ENCODE assay signal across 8 mouse cellular contexts in the genomic region with DNA sequence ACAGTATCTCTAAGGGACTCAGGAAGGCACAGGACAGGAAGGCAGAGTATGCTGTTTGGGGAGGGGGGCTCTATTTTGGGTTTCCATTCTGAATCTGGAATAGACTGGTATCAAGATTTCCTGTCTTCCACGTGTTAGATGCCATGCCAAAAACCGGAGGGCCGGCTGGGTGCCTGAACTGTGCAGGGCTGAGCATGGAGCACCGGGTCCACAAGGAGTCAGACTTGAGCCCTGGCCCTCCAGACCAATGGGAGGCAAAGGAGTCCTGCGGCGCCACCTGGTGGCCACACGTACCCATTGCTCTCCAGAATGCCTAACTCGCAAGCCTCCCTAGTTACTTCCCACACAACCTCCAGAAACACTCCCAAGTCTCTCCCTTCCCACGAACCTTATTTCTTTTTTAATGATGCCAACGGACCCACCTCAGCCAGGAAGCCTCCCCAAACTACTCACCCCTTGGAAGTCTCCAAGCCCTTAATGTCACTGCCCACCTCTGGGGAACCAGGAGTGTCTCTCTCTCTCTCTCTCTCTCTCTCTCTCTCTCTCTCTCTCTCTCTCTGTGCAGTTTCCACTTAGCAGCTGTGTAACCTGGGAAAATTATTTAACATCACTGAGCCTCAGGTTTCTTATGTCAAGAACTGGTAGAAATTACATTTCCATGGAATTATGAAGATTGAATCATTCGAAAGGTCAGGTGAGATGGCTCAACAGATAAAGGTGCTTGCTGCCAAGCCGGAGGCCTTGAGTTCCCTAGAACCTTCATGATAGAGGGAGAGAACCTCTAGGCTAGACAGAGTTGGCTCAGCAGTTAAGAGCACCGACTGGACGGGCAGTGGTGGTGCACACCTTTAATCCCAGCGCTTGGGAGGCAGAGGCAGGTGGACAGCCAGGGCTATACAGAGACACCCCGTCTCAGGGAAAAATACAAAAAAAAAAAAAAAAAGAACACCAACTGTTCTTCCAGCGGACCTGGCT. TPM values are rescaled to one million over a fixed set of nuclear protein-coding genes. Genes with fewer than 3 reads are reported as not detected.
A peak's percentile ranks its signal among the peaks of the same experiment; 100 is the strongest.
DNase-seq lines count a peak whose midpoint lies in the region; ATAC-seq and TF ChIP-seq lines count a peak whose summit lies in the region.

No protein-coding gene starts in this region.

- peaks cover 6% of the 10 kb centered on the region for H3K36me3 ChIP-seq in C2C12 (ENCODE audit: control insufficient read depth, insufficient read depth)
- peaks cover 28% of the 10 kb centered on the region for H3K36me3 ChIP-seq in heart, embryonic 13.5 days
- H3K36me3 ChIP-seq in kidney, postnatal 0 days (ENCODE audit: insufficient read depth, low read length): no peaks in the 10 kb centered on the region
- no peaks in the 10 kb centered on the region for H3K36me3 ChIP-seq in liver, embryonic 14.5 days (replicated peaks; ENCODE audit: control insufficient read depth, insufficient read depth, low read depth)
- H3K36me3 ChIP-seq in neural tube, embryonic 11.5 days (ENCODE audit: control insufficient read depth, insufficient read depth, low read length): peaks cover 2% of the 10 kb centered on the region; the same call in 1 of the 2 replicates
- peaks cover 6% of the 10 kb centered on the region; the same call in 1 of the 2 replicates for H3K36me3 ChIP-seq in stomach, embryonic 16.5 days (ENCODE audit: control insufficient read depth, insufficient read depth, low read length)

- H3K9ac ChIP-seq in heart, embryonic 13.5 days: peak overlapping the region; percentile 67
- no peak overlapping the region for H3K9ac ChIP-seq in kidney, postnatal 0 days (ENCODE audit: low read depth, low read length)
- H3K9ac ChIP-seq in liver, embryonic 14.5 days (replicated peaks): no peak overlapping the region
- no peak overlapping the region for H3K9ac ChIP-seq in neural tube, embryonic 11.5 days (ENCODE audit: low read length)
- H3K9ac ChIP-seq in stomach, embryonic 16.5 days (ENCODE audit: low read length): no peak overlapping the region

- peak; percentile 96 for DNase-seq in kidney, postnatal 0 days (ENCODE audit: low spot score)
- peak; percentile 76 for DNase-seq in liver, embryonic 14.5 days (ENCODE audit: low read depth in 3 of 3, low spot score in 3 of 3)
- peak; percentile 92 for DNase-seq in neural tube, embryonic 11.5 days (ENCODE audit: low spot score)

- H3K79me2 ChIP-seq in C2C12 (ENCODE audit: control insufficient read depth, insufficient read depth): peaks cover 47% of the 10 kb centered on the region

- no peak overlapping the region for H3ac ChIP-seq in C2C12 (ENCODE audit: control insufficient read depth, insufficient read length, low read depth)

- peak; percentile 85 for ATAC-seq in erythroblast, adult 5-6 weeks (replicated peaks; ENCODE audit: low FRiP score, poor library complexity, severe bottlenecking)
- ATAC-seq in heart, embryonic 13.5 days (ENCODE audit: extremely low read depth, insufficient number of reproducible peaks, low FRiP score, low TSS enrichment): peak; percentile 53
- peak; percentile 83 for ATAC-seq in kidney, postnatal 0 days (replicated peaks; ENCODE audit: low FRiP score, low read depth)
- peak; percentile 69 for ATAC-seq in liver, embryonic 14.5 days (ENCODE audit: insufficient read depth)
- peak; percentile 74 for ATAC-seq in neural tube, embryonic 11.5 days (ENCODE audit: insufficient read depth, low FRiP score, low TSS enrichment)
- ATAC-seq in stomach, embryonic 16.5 days (ENCODE audit: insufficient read depth, low FRiP score): peak; percentile 84

- H3K27ac ChIP-seq in bone marrow macrophage, adult 2 months (ENCODE audit: insufficient read depth, low read depth, low read length): no peak overlapping the region
- no peak overlapping the region for H3K27ac ChIP-seq in heart, embryonic 13.5 days (replicated peaks)
- H3K27ac ChIP-seq in kidney, postnatal 0 days: no peak overlapping the region
- H3K27ac ChIP-seq in liver, embryonic 14.5 days: no peak overlapping the region
- H3K27ac ChIP-seq in neural tube, embryonic 11.5 days (ENCODE audit: low read depth, low read length): no peak overlapping the region
- no peak overlapping the region for H3K27ac ChIP-seq in stomach, embryonic 16.5 days (ENCODE audit: low read length)

- peak; percentile 99 for TF ChIP-seq CTCF in C2C12 (IDR thresholded peaks at IDR 0.05; ENCODE audit: control insufficient read depth, insufficient read depth, insufficient read length)
- TF ChIP-seq CTCF in bone marrow macrophage, adult 2 months (IDR thresholded peaks at IDR 0.05; ENCODE audit: low read depth, low read length): peak; percentile 96
- peak; percentile 100 for TF ChIP-seq CTCF in kidney, postnatal 0 days (IDR thresholded peaks at IDR 0.05; ENCODE audit: low read depth)
- TF ChIP-seq CTCF in liver, embryonic 14.5 days (IDR thresholded peaks at IDR 0.05; ENCODE audit: low read depth): peak; percentile 100

- H3K4me1 ChIP-seq in bone marrow macrophage, adult 2 months (ENCODE audit: control insufficient read depth, insufficient read depth, low read length): peaks cover 13% of the 10 kb centered on the region
- peaks cover 54% of the 10 kb centered on the region for H3K4me1 ChIP-seq in heart, embryonic 13.5 days
- peaks cover 24% of the 10 kb centered on the region for H3K4me1 ChIP-seq in kidney, postnatal 0 days (replicated peaks; ENCODE audit: insufficient read depth, low read length)
- peaks cover 2 to 8% of the 10 kb centered on the region in 2 experiments; a peak in 2 of 4 replicates for H3K4me1 ChIP-seq in liver, embryonic 14.5 days (replicated peaks; ENCODE audit: control insufficient read depth in 2 of 2, insufficient read depth in 2 of 2, low read length in 1 of 2)
- H3K4me1 ChIP-seq in neural tube, embryonic 11.5 days (ENCODE audit: control insufficient read depth, insufficient read depth, low read length): peaks cover 21% of the 10 kb centered on the region
- peaks cover 37% of the 10 kb centered on the region for H3K4me1 ChIP-seq in stomach, embryonic 16.5 days (ENCODE audit: control insufficient read depth, insufficient read depth, low read length)

- no peak for TF ChIP-seq EP300 in liver, embryonic 14.5 days (IDR thresholded peaks at IDR 0.05; ENCODE audit: low read depth)

- no peaks in the 10 kb centered on the region for H3K27me3 ChIP-seq in C2C12 (ENCODE audit: control insufficient read depth, insufficient read depth, insufficient read length)
- H3K27me3 ChIP-seq in heart, embryonic 13.5 days (replicated peaks): no peaks in the 10 kb centered on the region
- no peaks in the 10 kb centered on the region for H3K27me3 ChIP-seq in kidney, postnatal 0 days (ENCODE audit: insufficient read depth, low read length)
- H3K27me3 ChIP-seq in liver, embryonic 14.5 days (ENCODE audit: control insufficient read depth, insufficient read depth, low read length): no peaks in the 10 kb centered on the region
- no peaks in the 10 kb centered on the region for H3K27me3 ChIP-seq in neural tube, embryonic 11.5 days (ENCODE audit: control insufficient read depth, insufficient read depth, low read length)
- no peaks in the 10 kb centered on the region for H3K27me3 ChIP-seq in stomach, embryonic 16.5 days (ENCODE audit: control insufficient read depth, insufficient read depth, low read length)

- H3K9me3 ChIP-seq in heart, embryonic 13.5 days: no peaks in the 10 kb centered on the region
- no peaks in the 10 kb centered on the region for H3K9me3 ChIP-seq in kidney, postnatal 0 days (replicated peaks; ENCODE audit: low read length)
- H3K9me3 ChIP-seq in liver, embryonic 14.5 days (ENCODE audit: control insufficient read depth, low read length): no peaks in the 10 kb centered on the region
- H3K9me3 ChIP-seq in neural tube, embryonic 11.5 days (ENCODE audit: control insufficient read depth, low read length): no peaks in the 10 kb centered on the region
- no peaks in the 10 kb centered on the region for H3K9me3 ChIP-seq in stomach, embryonic 16.5 days (replicated peaks; ENCODE audit: control insufficient read depth, low read length)

- TF ChIP-seq POLR2A in bone marrow macrophage, adult 2 months (IDR thresholded peaks at IDR 0.05; ENCODE audit: borderline replicate concordance, low read depth, low read length): no peak

- H3K4me3 ChIP-seq in C2C12 (ENCODE audit: insufficient read depth, poor library complexity, severe bottlenecking): no peak overlapping the region
- no peak overlapping the region for H3K4me3 ChIP-seq in bone marrow macrophage, adult 2 months (ENCODE audit: insufficient read depth, low read length)
- H3K4me3 ChIP-seq in heart, embryonic 13.5 days: no peak overlapping the region
- H3K4me3 ChIP-seq in kidney, postnatal 0 days (replicated peaks; ENCODE audit: low read depth, low read length): no peak overlapping the region
- no peak overlapping the region for H3K4me3 ChIP-seq in liver, embryonic 14.5 days (ENCODE audit: insufficient read depth in 1 of 2, low read depth in 2 of 2, low read length in 2 of 2)
- no peak overlapping the region for H3K4me3 ChIP-seq in neural tube, embryonic 11.5 days (ENCODE audit: low read depth, low read length)
- H3K4me3 ChIP-seq in stomach, embryonic 16.5 days (replicated peaks; ENCODE audit: low read length): no peak overlapping the region

- 33% methylated on average over 17 of the region's 17 CpGs for WGBS in heart, embryonic 13.5 days
- 31% methylated on average over 17 of the region's 17 CpGs for WGBS in kidney, postnatal 0 days
- WGBS in liver, embryonic 14.5 days (ENCODE audit: insufficient replicate concordance): 29% methylated on average over 17 of the region's 17 CpGs
- 38% methylated on average over 17 of the region's 17 CpGs for WGBS in neural tube, embryonic 11.5 days
- 30% methylated on average over 17 of the region's 17 CpGs for WGBS in stomach, embryonic 16.5 days

- peaks cover 9% of the 10 kb centered on the region for H3K79me3 ChIP-seq in C2C12 (ENCODE audit: low read depth)

- H3K4me2 ChIP-seq in heart, embryonic 13.5 days: peak overlapping the region; percentile 46
- no peak overlapping the region for H3K4me2 ChIP-seq in kidney, postnatal 0 days (ENCODE audit: low read length)
- no peak overlapping the region for H3K4me2 ChIP-seq in liver, embryonic 14.5 days (ENCODE audit: low read depth)
- H3K4me2 ChIP-seq in neural tube, embryonic 11.5 days (ENCODE audit: low read depth): peak overlapping the region; percentile 22; the same call in 1 of the 2 replicates
- H3K4me2 ChIP-seq in stomach, embryonic 16.5 days (ENCODE audit: low read depth, low read length): peak overlapping the region; percentile 10; the same call in 1 of the 2 replicates

RNA-seq across cellular contexts. Expression of gene Mex3a, which starts 5.8 kb away (rescaled TPM):
- 14.9 TPM for polyA plus RNA-seq in C2C12 (2012; fragmentation: generic; extraction: Trizol)
- polyA plus RNA-seq in bone marrow macrophage, adult 2 months (2012; ENCODE audit: insufficient read depth, insufficient read length, missing spikeins): 0.13 and 0.16 TPM in 2 replicates
- 0.19 and 1.5 TPM in 2 replicates for total RNA-seq in erythroblast, adult 5-6 weeks (2015; ENCODE audit: low replicate concordance)
- total RNA-seq in erythroblast, adult 5-6 weeks (2017; ENCODE audit: low replicate concordance): 0.34 TPM in 1 of 2 replicates, not detected in the other
- polyA plus RNA-seq in heart, embryonic 13.5 days (2015; fragmentation: Nextera tagmentation; extraction: Ambion mirVana): 9.9 and 10.1 TPM in 2 replicates
- 12.5 and 13.8 TPM in 2 replicates for polyA plus RNA-seq in kidney, postnatal 0 days (2015; fragmentation: Nextera tagmentation; extraction: Ambion mirVana)
- polyA plus RNA-seq in liver, embryonic 14.5 days (2012; rRNA removed): 1.1 and 1.3 TPM in 2 replicates
- polyA plus RNA-seq in liver, embryonic 14.5 days (2014; fragmentation: Nextera tagmentation; extraction: Ambion mirVana): 0.74 and 0.82 TPM in 2 replicates
- 42.0 and 43.6 TPM in 2 replicates for polyA plus RNA-seq in neural tube, embryonic 11.5 days (2014; fragmentation: Nextera tagmentation; extraction: Ambion mirVana)
- polyA plus RNA-seq in stomach, embryonic 16.5 days (2015; fragmentation: Nextera tagmentation; extraction: Ambion mirVana): 9.9 and 11.4 TPM in 2 replicates

RNA-seq across cellular contexts. Expression of gene Lmna, which starts 16.7 kb away (rescaled TPM):
- 1,441 TPM for polyA plus RNA-seq in C2C12 (2012; fragmentation: generic; extraction: Trizol)
- 124 and 126 TPM in 2 replicates for polyA plus RNA-seq in bone marrow macrophage, adult 2 months (2012; ENCODE audit: insufficient read depth, insufficient read length, missing spikeins)
- 6.9 and 9.0 TPM in 2 replicates for total RNA-seq in erythroblast, adult 5-6 weeks (2015; ENCODE audit: low replicate concordance)
- 45.6 and 52.7 TPM in 2 replicates for total RNA-seq in erythroblast, adult 5-6 weeks (2017; ENCODE audit: low replicate concordance)
- 86.7 and 97.1 TPM in 2 replicates for polyA plus RNA-seq in heart, embryonic 13.5 days (2015; fragmentation: Nextera tagmentation; extraction: Ambion mirVana)
- 99.3 and 108 TPM in 2 replicates for polyA plus RNA-seq in kidney, postnatal 0 days (2015; fragmentation: Nextera tagmentation; extraction: Ambion mirVana)
- 45.2 and 58.7 TPM in 2 replicates for polyA plus RNA-seq in liver, embryonic 14.5 days (2012; rRNA removed)
- polyA plus RNA-seq in liver, embryonic 14.5 days (2014; fragmentation: Nextera tagmentation; extraction: Ambion mirVana): 115 and 132 TPM in 2 replicates
- polyA plus RNA-seq in neural tube, embryonic 11.5 days (2014; fragmentation: Nextera tagmentation; extraction: Ambion mirVana): 16.1 and 17.4 TPM in 2 replicates
- polyA plus RNA-seq in stomach, embryonic 16.5 days (2015; fragmentation: Nextera tagmentation; extraction: Ambion mirVana): 266 and 298 TPM in 2 replicates

RNA-seq across cellular contexts. Expression of gene Rab25, which starts 21.7 kb away (rescaled TPM):
- polyA plus RNA-seq in C2C12 (2012; fragmentation: generic; extraction: Trizol): 0.07 TPM
- polyA plus RNA-seq in bone marrow macrophage, adult 2 months (2012; ENCODE audit: insufficient read depth, insufficient read length, missing spikeins): not detected in 2 replicates
- total RNA-seq in erythroblast, adult 5-6 weeks (2015; ENCODE audit: low replicate concordance): not detected in 2 replicates
- not detected in 2 replicates for total RNA-seq in erythroblast, adult 5-6 weeks (2017; ENCODE audit: low replicate concordance)
- 1.1 and 1.5 TPM in 2 replicates for polyA plus RNA-seq in heart, embryonic 13.5 days (2015; fragmentation: Nextera tagmentation; extraction: Ambion mirVana)
- 27.4 and 28.9 TPM in 2 replicates for polyA plus RNA-seq in kidney, postnatal 0 days (2015; fragmentation: Nextera tagmentation; extraction: Ambion mirVana)
- 0.39 and 0.52 TPM in 2 replicates for polyA plus RNA-seq in liver, embryonic 14.5 days (2012; rRNA removed)
- polyA plus RNA-seq in liver, embryonic 14.5 days (2014; fragmentation: Nextera tagmentation; extraction: Ambion mirVana): 0.25 TPM in 1 of 2 replicates, not detected in the other
- polyA plus RNA-seq in neural tube, embryonic 11.5 days (2014; fragmentation: Nextera tagmentation; extraction: Ambion mirVana): 0.70 and 0.78 TPM in 2 replicates
- polyA plus RNA-seq in stomach, embryonic 16.5 days (2015; fragmentation: Nextera tagmentation; extraction: Ambion mirVana): 144 and 197 TPM in 2 replicates

RNA-seq across cellular contexts. Expression of gene Lamtor2, which starts 26.4 kb away (rescaled TPM):
- 136 TPM for polyA plus RNA-seq in C2C12 (2012; fragmentation: generic; extraction: Trizol)
- 149 and 154 TPM in 2 replicates for polyA plus RNA-seq in bone marrow macrophage, adult 2 months (2012; ENCODE audit: insufficient read depth, insufficient read length, missing spikeins)
- total RNA-seq in erythroblast, adult 5-6 weeks (2015; ENCODE audit: low replicate concordance): 4.2 and 8.6 TPM in 2 replicates
- total RNA-seq in erythroblast, adult 5-6 weeks (2017; ENCODE audit: low replicate concordance): 14.3 and 15.8 TPM in 2 replicates
- polyA plus RNA-seq in heart, embryonic 13.5 days (2015; fragmentation: Nextera tagmentation; extraction: Ambion mirVana): 131 and 150 TPM in 2 replicates
- polyA plus RNA-seq in kidney, postnatal 0 days (2015; fragmentation: Nextera tagmentation; extraction: Ambion mirVana): 164 and 173 TPM in 2 replicates
- 63.1 and 73.1 TPM in 2 replicates for polyA plus RNA-seq in liver, embryonic 14.5 days (2012; rRNA removed)
- 60.5 and 62.0 TPM in 2 replicates for polyA plus RNA-seq in liver, embryonic 14.5 days (2014; fragmentation: Nextera tagmentation; extraction: Ambion mirVana)
- 82.1 and 98.4 TPM in 2 replicates for polyA plus RNA-seq in neural tube, embryonic 11.5 days (2014; fragmentation: Nextera tagmentation; extraction: Ambion mirVana)
- polyA plus RNA-seq in stomach, embryonic 16.5 days (2015; fragmentation: Nextera tagmentation; extraction: Ambion mirVana): 188 and 190 TPM in 2 replicates

RNA-seq across cellular contexts. Expression of gene Ubqln4, which starts 27.1 kb away (rescaled TPM):
- polyA plus RNA-seq in C2C12 (2012; fragmentation: generic; extraction: Trizol): 55.9 TPM
- polyA plus RNA-seq in bone marrow macrophage, adult 2 months (2012; ENCODE audit: insufficient read depth, insufficient read length, missing spikeins): 22.9 and 25.8 TPM in 2 replicates
- 5.4 and 7.9 TPM in 2 replicates for total RNA-seq in erythroblast, adult 5-6 weeks (2015; ENCODE audit: low replicate concordance)
- 5.7 and 10.0 TPM in 2 replicates for total RNA-seq in erythroblast, adult 5-6 weeks (2017; ENCODE audit: low replicate concordance)
- 33.1 and 34.1 TPM in 2 replicates for polyA plus RNA-seq in heart, embryonic 13.5 days (2015; fragmentation: Nextera tagmentation; extraction: Ambion mirVana)
- 35.1 and 35.9 TPM in 2 replicates for polyA plus RNA-seq in kidney, postnatal 0 days (2015; fragmentation: Nextera tagmentation; extraction: Ambion mirVana)
- polyA plus RNA-seq in liver, embryonic 14.5 days (2012; rRNA removed): 22.7 and 27.2 TPM in 2 replicates
- 17.9 and 20.9 TPM in 2 replicates for polyA plus RNA-seq in liver, embryonic 14.5 days (2014; fragmentation: Nextera tagmentation; extraction: Ambion mirVana)
- 80.2 and 84.0 TPM in 2 replicates for polyA plus RNA-seq in neural tube, embryonic 11.5 days (2014; fragmentation: Nextera tagmentation; extraction: Ambion mirVana)
- polyA plus RNA-seq in stomach, embryonic 16.5 days (2015; fragmentation: Nextera tagmentation; extraction: Ambion mirVana): 33.3 and 34.0 TPM in 2 replicates

Comparison
In these comparisons a context has a peak if more than half of its experiments do, and no peak if none do; other contexts are left out.
1. H3K4me2 ChIP-seq: peak in heart, embryonic 13.5 days (single experiment), neural tube, embryonic 11.5 days (single experiment) and stomach, embryonic 16.5 days (single experiment); none in kidney, postnatal 0 days (single experiment) and liver, embryonic 14.5 days (single experiment).
2. RNA of gene Rab25, which starts 21.7 kb away (polyA plus RNA-seq): 144 to 197 TPM in stomach, embryonic 16.5 days and 27.4 to 28.9 TPM in kidney, postnatal 0 days; 1.1 to 1.5 TPM in heart, embryonic 13.5 days, 0.70 to 0.78 TPM in neural tube, embryonic 11.5 days, 0.25 to 0.52 TPM in liver, embryonic 14.5 days, not detected in bone marrow macrophage, adult 2 months and 0.07 TPM in C2C12 (single experiment); every median in the first group is over 10 times any median in the second.
3. Peak in every context shown above with its lines, with median percentiles within 50 percentile points of each other: CTCF ChIP-seq, ATAC-seq and DNase-seq.